Mouse (Mus musculus): ENCODE results near the gene Lrrc8c.

Gene Lrrc8c

GRCm38 (mm10) chr5:105545126-105545525 lies 25.9 kb downstream of the Lrrc8c start:
- in situ Hi-C loops (cut with MboI, MseI) = no loop called here

GRCm38 (mm10) chr5:105547115-105547514 lies 27.9 kb downstream of the Lrrc8c start:
- in situ Hi-C loops (cut with MboI, MseI) = no loop called here

- in situ Hi-C loops (cut with MboI, MseI) = no loop called here
These were observed 32.6 kb downstream of the Lrrc8c start for GRCm38 (mm10) chr5:105551808-105552207.

DNA sequence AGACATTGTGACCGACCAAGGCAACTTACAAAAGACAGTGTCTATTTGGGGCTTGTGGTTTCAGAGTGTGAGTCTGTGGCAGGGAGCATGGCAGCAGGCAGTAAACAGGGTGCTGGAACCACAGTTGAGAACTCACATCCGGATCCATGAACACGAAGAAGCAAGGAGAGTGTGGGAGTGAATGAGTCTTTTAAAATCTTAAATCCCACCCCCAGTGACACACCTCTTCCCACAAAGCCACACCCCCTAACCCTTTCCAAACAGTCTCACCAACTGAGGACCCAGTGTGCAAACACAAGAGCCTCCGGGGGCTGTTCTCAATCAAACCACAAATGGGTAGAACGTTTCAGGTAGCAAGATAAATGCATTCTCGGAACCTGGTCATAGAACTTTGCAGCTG lies 37.1 kb downstream of the Lrrc8c start:
- in situ Hi-C loops (cut with MboI, MseI) = loop anchor here in 1 of 2 experiments (5.0 kb wide), 1 partner anchor 36 kb away; no protein-coding TSS in a partner anchor

DNA sequence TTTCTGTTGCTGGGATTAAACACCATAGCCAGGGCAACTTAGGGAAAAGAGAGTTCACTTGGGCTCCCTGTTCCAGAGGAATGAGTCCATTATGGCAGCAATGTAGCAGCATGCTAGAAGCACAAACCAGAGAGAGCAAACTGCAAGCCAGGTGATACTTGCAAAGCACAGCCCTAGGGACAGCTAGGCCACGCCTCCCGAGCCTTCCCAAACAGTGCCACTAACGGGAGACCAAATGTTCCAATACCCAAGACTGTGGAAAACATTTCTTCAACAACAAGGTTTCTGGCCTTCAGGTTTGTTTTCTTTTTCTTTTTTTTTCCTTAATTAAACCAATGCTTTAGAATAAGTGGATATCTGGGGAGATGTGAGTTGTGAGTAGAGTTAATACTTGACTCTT lies 38.2 kb downstream of the Lrrc8c start:
- in situ Hi-C loops (cut with MboI, MseI) = loop anchor here in 1 of 2 experiments (5.0 kb wide), 1 partner anchor 35 kb away; no protein-coding TSS in a partner anchor

DNA sequence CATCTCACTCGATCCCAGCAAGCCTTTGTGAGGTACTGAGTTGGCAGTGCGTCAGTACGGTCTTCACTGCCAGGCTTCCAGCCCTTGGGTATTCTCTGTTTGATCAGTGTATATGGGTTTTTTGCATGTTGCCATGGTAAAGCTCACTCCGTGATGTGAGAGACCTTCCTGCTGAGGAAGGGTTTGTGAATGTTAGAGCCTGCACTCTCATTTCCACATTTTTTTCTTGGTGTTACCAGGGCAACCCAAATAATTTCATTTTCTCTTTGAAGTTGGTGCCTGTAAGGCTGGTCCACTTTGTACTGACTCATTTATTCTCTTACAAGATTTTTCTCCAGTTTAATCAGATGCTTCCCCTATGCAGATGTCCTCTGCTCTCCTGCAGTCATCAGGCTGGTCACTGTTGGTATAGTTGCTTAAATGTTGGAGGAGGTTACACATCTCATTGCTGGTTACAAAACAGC lies 38.6 kb downstream of the Lrrc8c start:
- in situ Hi-C loops (cut with MboI, MseI) = loop anchor here in 1 of 2 experiments (5.0 kb wide), 1 partner anchor 34 kb away; no protein-coding TSS in a partner anchor

- in situ Hi-C loops (cut with MboI, MseI) = loop anchor here in 1 of 2 experiments (5.0 kb wide), 1 partner anchor 34 kb away; no protein-coding TSS in a partner anchor
These were observed 39.3 kb downstream of the Lrrc8c start for GRCm38 (mm10) chr5:105558517-105558916.

DNA sequence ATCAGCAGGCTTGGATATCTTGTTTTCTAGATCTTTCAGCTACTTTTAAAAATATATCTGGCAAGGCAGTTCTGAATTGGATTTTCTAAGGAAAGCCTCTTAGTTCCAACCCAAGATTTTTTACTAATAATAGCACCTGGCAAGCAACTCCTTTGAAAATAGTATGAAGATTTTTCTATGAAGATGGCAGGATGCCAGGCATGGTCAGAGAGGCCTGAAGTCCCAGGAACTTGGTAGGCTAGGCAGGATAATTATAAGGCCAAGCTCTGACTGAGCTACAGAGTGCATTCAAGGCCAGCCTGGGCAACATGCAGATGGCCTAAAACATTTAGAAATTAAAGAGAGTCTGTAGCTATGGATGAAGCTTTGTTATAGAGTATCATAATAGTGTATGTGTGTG lies 42.7 kb downstream of the Lrrc8c start:
- in situ Hi-C loops (cut with MboI, MseI) = no loop called here

DNA sequence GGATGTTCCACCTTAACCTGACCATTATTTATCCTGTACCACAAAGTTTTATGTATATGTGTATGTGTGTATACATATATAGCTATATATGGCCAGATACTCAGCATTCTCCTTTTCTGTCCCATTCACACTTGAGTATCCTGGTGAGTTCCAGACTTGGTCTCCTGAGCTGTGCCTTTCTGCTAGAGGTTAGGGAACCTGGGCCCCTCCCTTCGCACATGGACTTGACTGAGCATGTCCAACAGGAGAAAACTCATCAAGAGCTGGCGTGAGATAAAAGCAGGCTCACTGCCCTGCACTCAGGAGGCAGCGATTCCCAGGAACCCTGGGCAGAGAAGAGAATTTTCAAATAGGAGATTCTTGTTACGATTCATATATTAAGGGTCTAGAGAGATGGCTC lies 45.6 kb downstream of the Lrrc8c start:
- in situ Hi-C loops (cut with MboI, MseI) = no loop called here

GRCm38 (mm10) chr5:105565824-105566223 lies 46.6 kb downstream of the Lrrc8c start:
- in situ Hi-C loops (cut with MboI, MseI) = no loop called here

DNA sequence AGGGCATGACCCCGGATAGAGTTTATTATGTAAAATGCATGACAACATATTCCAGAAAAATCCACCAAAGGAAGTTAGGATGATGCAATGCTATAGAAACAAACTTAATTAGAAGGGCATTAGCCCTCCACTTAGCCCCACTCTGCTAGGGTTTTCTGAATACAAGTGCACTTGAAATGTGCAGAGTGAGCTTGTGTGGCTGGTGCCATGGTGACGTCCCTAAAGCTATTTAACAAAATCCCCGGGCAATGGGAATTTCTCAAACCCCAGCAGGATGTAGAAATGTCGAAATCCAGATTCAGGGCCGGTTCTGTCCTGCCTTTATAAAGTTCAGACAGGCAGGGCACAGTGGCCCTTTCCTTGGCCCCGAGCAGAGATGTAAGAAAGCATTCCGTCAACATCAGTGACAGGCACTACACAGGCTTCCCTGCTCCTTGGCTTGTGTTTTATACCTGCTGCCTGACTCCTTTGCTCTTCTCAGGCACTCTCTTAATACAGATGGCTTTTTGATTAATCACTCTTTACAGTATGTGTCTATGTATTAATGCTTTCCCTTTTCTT lies 47.7 kb downstream of the Lrrc8c start:
- in situ Hi-C loops (cut with MboI, MseI) = no loop called here

GRCm38 (mm10) chr5:105568043-105568747 lies 49.0 kb downstream of the Lrrc8c start:
- in situ Hi-C loops (cut with MboI, MseI) = no loop called here

- in situ Hi-C loops (cut with MboI, MseI) = no loop called here
These were observed 50.0 kb downstream of the Lrrc8c start for GRCm38 (mm10) chr5:105569168-105569567.

DNA sequence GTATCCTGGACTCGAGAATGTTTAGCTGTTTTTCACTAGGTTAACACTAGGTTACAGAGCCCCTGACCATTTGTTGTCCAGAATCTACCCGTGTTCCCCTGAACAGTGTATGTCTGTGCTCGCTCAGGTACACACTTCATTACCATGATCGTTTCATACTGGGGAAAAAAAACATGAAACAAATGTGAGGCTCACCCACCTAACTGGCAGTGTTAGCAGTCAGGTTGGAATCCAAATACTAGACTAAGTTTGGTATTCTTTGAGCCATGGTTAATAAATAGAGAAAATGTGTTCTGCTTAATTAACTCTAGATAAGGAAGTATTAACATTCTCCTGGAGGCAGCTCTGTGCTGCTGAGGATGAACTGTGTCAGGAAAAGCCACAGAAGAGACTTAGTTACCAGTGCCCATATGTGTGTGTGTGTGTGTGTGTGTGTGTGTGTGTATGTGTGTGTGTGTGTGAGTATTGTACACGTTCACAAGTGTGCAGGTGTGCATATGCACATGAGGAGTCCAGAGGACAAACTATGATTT lies 53.0 kb downstream of the Lrrc8c start:
- in situ Hi-C loops (cut with MboI, MseI) = no loop called here

GRCm38 (mm10) chr5:105572876-105573275 lies 53.7 kb downstream of the Lrrc8c start:
- in situ Hi-C loops (cut with MboI, MseI) = no loop called here

- in situ Hi-C loops (cut with MboI, MseI) = no loop called here
These were observed 55.6 kb downstream of the Lrrc8c start for GRCm38 (mm10) chr5:105574835-105575234.

GRCm38 (mm10) chr5:105575839-105576238 lies 56.7 kb downstream of the Lrrc8c start:
- in situ Hi-C loops (cut with MboI, MseI) = no loop called here

GRCm38 (mm10) chr5:105580909-105581308 lies 61.7 kb downstream of the Lrrc8c start:
- in situ Hi-C loops (cut with MboI, MseI) = no loop called here

DNA sequence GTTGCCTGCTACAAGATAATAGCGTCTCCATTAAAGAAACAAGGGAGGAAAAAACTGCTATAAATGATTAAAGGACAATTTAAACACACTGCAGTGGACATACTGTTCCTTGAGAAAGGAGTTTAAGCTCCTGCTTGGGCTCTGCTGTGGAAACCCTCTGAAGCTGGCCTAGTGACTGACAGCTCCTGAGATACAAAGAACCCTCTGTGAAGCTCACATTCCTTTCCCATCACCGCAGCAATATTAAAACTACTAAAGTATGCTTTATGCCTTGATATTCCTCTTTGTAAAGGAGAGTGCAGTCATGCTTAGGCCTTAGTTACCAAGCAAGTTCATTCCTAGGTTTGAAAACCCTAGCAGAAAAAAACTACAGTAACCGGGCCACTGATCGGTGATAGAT lies 66.7 kb downstream of the Lrrc8c start:
- in situ Hi-C loops (cut with MboI, MseI) = no loop called here

DNA sequence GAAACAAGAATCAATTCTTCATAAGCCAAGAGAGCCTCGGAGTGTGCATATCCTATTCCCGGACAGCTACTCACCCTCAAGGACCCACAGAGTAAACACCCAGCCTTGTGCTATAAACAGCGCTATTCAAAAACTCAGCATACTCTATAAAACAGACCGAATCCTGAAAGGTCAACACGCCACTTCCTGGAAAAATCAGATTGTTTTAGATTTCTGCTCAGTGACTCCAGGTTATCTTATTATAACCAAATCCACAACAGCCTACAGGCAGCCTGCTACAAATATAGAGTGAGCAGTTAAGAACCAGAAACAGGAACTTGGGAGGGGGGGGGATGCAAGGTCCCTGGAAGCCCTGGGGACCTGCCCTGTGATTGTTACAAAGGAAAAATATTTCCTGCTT lies 67.5 kb downstream of the Lrrc8c start:
- in situ Hi-C loops (cut with MboI, MseI) = no loop called here

DNA sequence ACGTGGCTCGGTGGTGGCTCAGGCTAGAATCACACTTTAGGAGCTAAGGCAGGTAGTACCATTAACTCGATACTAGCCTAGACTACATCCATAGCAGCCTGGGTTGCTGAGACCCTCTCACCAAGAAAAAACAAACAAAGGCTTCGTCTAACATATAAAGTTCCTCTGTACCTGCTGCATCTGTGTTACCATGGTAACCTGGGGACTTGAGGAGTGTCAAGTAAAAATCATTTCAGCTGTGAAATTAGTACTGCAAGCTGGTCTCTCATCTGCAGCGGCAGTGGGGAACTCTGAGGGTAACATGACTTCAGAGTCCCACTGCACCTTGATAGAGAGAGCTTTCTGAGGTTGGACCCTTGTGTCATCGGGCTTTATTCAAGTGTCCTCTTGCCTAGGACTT lies 68.3 kb downstream of the Lrrc8c start:
- in situ Hi-C loops (cut with MboI, MseI) = no loop called here

- in situ Hi-C loops (cut with MboI, MseI) = no loop called here
These were observed 69.5 kb downstream of the Lrrc8c start for GRCm38 (mm10) chr5:105588683-105589082.

- in situ Hi-C loops (cut with MboI, MseI) = no loop called here
These were observed 69.9 kb downstream of the Lrrc8c start for GRCm38 (mm10) chr5:105589119-105589518.

All from T-helper 17 cell (primary cell).